Mouse (Mus musculus) kidney, embryonic 14.5 days (tissue): ENCODE measurements around the gene Man1c1. TPM values are rescaled to one million over a fixed set of nuclear protein-coding genes. Genes with fewer than 3 reads are reported as not detected.

Experiments
- ATAC-seq: fragments of 200-750 bp; cut with Nextera tagmentation; 2 replicates; pipeline ENCODE4 v1.8.0; 2017; ENCODE audit warnings: moderate number of reproducible peaks, mild to moderate bottlenecking, moderate TSS enrichment, moderate library complexity; ENCODE audit not compliant: low FRiP score, low TSS enrichment
- H3K27ac ChIP-seq: fragments of 300-500 bp; sonication (generic); 2 replicates; pipeline ENCODE4 v1.5.1; 2014; ENCODE audit warnings: low read depth, mild to moderate bottlenecking, low read length, moderate library complexity, mixed read lengths
- H3K27me3 ChIP-seq: fragments of 300-500 bp; sonication (generic); 2 replicates; pipeline ENCODE4 v1.6.1; 2014; ENCODE audit warnings: mild to moderate bottlenecking, low read length; ENCODE audit not compliant: control insufficient read depth, insufficient read depth
- H3K36me3 ChIP-seq: fragments of 300-500 bp; sonication (generic); 2 replicates; pipeline ENCODE4 v1.6.1; 2014; ENCODE audit warnings: low read length, mixed read lengths; ENCODE audit not compliant: control insufficient read depth, insufficient read depth
- H3K4me1 ChIP-seq: fragments of 300-500 bp; sonication (generic); 2 replicates; pipeline ENCODE4 v1.6.1; 2014; ENCODE audit warnings: low read length, mixed read lengths; ENCODE audit not compliant: control insufficient read depth, insufficient read depth
- H3K4me2 ChIP-seq: fragments of 300-500 bp; sonication (generic); replicated peaks from 2 replicates; pipeline ENCODE4 v1.6.1; 2014; ENCODE audit warnings: low read depth, mild to moderate bottlenecking, low read length
- H3K4me3 ChIP-seq: fragments of 300-500 bp; sonication (generic); 2 replicates; pipeline ENCODE4 v1.5.1; 2014; ENCODE audit warnings: mild to moderate bottlenecking, low read length
- H3K9ac ChIP-seq: fragments of 300-500 bp; sonication (generic); 2 replicates; pipeline ENCODE4 v1.6.1; 2014; ENCODE audit warnings: low read depth, mild to moderate bottlenecking, low read length, moderate library complexity
- H3K9me3 ChIP-seq: fragments of 300-500 bp; sonication (generic); 2 replicates; pipeline ENCODE4 v1.6.1; 2016; ENCODE audit warnings: low read length; ENCODE audit not compliant: control insufficient read depth
- WGBS: fragments of 180-500 bp; shearing (Covaris S2); extraction: QIAGEN DNeasy Blood & Tissue Kit; methylation state at CpG from one replicate; pipeline ENCODE4 v1.1.7; 2014; 5-methylcytosine and 5-hydroxymethylcytosine counted together
- polyA plus RNA-seq: library from polyadenylated mRNA; unstranded; fragments of >200 nt; fragmentation: Nextera tagmentation; extraction: Ambion mirVana; gene quantifications from 2 replicates; pipeline ENCODE4 v1.2.1, GENCODE M21; 2014

Gene Man1c1
- polyA plus RNA-seq, 1 experiment from 2014 or later: 5.3 TPM

- ATAC-seq: no peak
- Histone ChIP-seq H3K4me2 (no peak overlapping the region), H3K4me1 (peaks cover 9% of the 10 kb centered on the region), H3K27me3 (no peaks in the 10 kb centered on the region), H3K27ac (no peak overlapping the region), H3K9me3 (no peaks in the 10 kb centered on the region), H3K9ac (no peak overlapping the region), H3K36me3 (no peaks in the 10 kb centered on the region), H3K4me3 (no peak overlapping the region)
- 70% methylated on average over 10 of the region's 10 CpGs for WGBS
Observed at GRCm38 (mm10) chr4:134590227-134590926, 113.7 kb downstream of the Man1c1 start.

- Histone ChIP-seq H3K36me3 (no peaks in the 10 kb centered on the region), H3K27me3 (no peaks in the 10 kb centered on the region), H3K4me1 (peaks cover 9% of the 10 kb centered on the region), H3K27ac (no peak overlapping the region), H3K9me3 (no peaks in the 10 kb centered on the region), H3K9ac (no peak overlapping the region), H3K4me3 (no peak overlapping the region), H3K4me2 (no peak overlapping the region)
- 69% methylated on average over 9 of the region's 9 CpGs for WGBS
- ATAC-seq: no peak
Observed at GRCm38 (mm10) chr4:134589786-134590185, 114.3 kb downstream of the Man1c1 start.

- Histone ChIP-seq H3K27me3 (no peaks in the 10 kb centered on the region), H3K4me2 (no peak overlapping the region), H3K36me3 (no peaks in the 10 kb centered on the region), H3K9ac (no peak overlapping the region), H3K9me3 (no peaks in the 10 kb centered on the region), H3K4me3 (no peak overlapping the region), H3K4me1 (peaks cover 9% of the 10 kb centered on the region), H3K27ac (no peak overlapping the region)
- 94% methylated on average over 5 of the region's 5 CpGs for WGBS
- ATAC-seq: no peak
Observed at GRCm38 (mm10) chr4:134588951-134589350, 115.1 kb downstream of the Man1c1 start.

GRCm38 (mm10) chr4:134588287-134588686, 115.8 kb downstream of the Man1c1 start:
- no peak overlapping the region for H3K27ac ChIP-seq
- H3K4me3 ChIP-seq: no peak overlapping the region
- H3K9ac ChIP-seq: no peak overlapping the region
- H3K9me3 ChIP-seq: no peaks in the 10 kb centered on the region
- WGBS: 81% methylated on average over 9 of the region's 9 CpGs
- no peak overlapping the region for H3K4me2 ChIP-seq
- no peak for ATAC-seq
- no peaks in the 10 kb centered on the region for H3K36me3 ChIP-seq
- peaks cover 9% of the 10 kb centered on the region for H3K4me1 ChIP-seq
- H3K27me3 ChIP-seq: no peaks in the 10 kb centered on the region

- no peak overlapping the region for H3K4me3 ChIP-seq
- H3K27me3 ChIP-seq: no peaks in the 10 kb centered on the region
- H3K36me3 ChIP-seq: no peaks in the 10 kb centered on the region
- H3K9me3 ChIP-seq: no peaks in the 10 kb centered on the region
- H3K4me1 ChIP-seq: peaks cover 9% of the 10 kb centered on the region
- WGBS: 62% methylated on average over 11 of the region's 11 CpGs
- H3K9ac ChIP-seq: no peak overlapping the region
- no peak overlapping the region for H3K4me2 ChIP-seq
- ATAC-seq: 0 out of 2 replicates have a peak, but pooled peaks have one; percentile 33
- H3K27ac ChIP-seq: no peak overlapping the region
Observed at GRCm38 (mm10) chr4:134587636-134588197, 116.4 kb downstream of the Man1c1 start.

- no peaks in the 10 kb centered on the region for H3K36me3 ChIP-seq
- ATAC-seq: no peak
- H3K4me3 ChIP-seq: no peak overlapping the region
- no peak overlapping the region for H3K4me2 ChIP-seq
- H3K27me3 ChIP-seq: no peaks in the 10 kb centered on the region
- no peak overlapping the region for H3K9ac ChIP-seq
- H3K4me1 ChIP-seq: peaks cover 4% of the 10 kb centered on the region; the same call in 1 of the 2 replicates
- WGBS: 75% methylated on average over 1 of the region's 1 CpGs
- no peaks in the 10 kb centered on the region for H3K9me3 ChIP-seq
- no peak overlapping the region for H3K27ac ChIP-seq
Observed at GRCm38 (mm10) chr4:134586631-134587030, 117.5 kb downstream of the Man1c1 start.

GRCm38 (mm10) chr4:134586126-134586525, 118.0 kb downstream of the Man1c1 start:
- no peak overlapping the region for H3K4me3 ChIP-seq
- H3K9me3 ChIP-seq: no peaks in the 10 kb centered on the region
- no peaks in the 10 kb centered on the region for H3K27me3 ChIP-seq
- no peak overlapping the region for H3K9ac ChIP-seq
- H3K36me3 ChIP-seq: no peaks in the 10 kb centered on the region
- no peaks in the 10 kb centered on the region for H3K4me1 ChIP-seq
- no peak overlapping the region for H3K27ac ChIP-seq
- ATAC-seq: no peak
- no peak overlapping the region for H3K4me2 ChIP-seq
- WGBS: 89% methylated on average over 7 of the region's 7 CpGs

GRCm38 (mm10) chr4:134583513-134583912, 120.6 kb downstream of the Man1c1 start:
- no peaks in the 10 kb centered on the region for H3K36me3 ChIP-seq
- no peak overlapping the region for H3K27ac ChIP-seq
- peaks cover 15% of the 10 kb centered on the region; the same call in 1 of the 2 replicates for H3K4me1 ChIP-seq
- no peak overlapping the region for H3K4me3 ChIP-seq
- no peak overlapping the region for H3K4me2 ChIP-seq
- no peaks in the 10 kb centered on the region for H3K9me3 ChIP-seq
- whole genome bisulfite sequencing: 74% methylated on average over 3 of the region's 3 CpGs
- no peaks in the 10 kb centered on the region for H3K27me3 ChIP-seq
- ATAC-seq: no peak
- no peak overlapping the region for H3K9ac ChIP-seq

- Histone ChIP-seq H3K4me3 (no peak overlapping the region), H3K4me2 (no peak overlapping the region), H3K9ac (no peak overlapping the region), H3K9me3 (no peaks in the 10 kb centered on the region), H3K27ac (no peak overlapping the region), H3K36me3 (no peaks in the 10 kb centered on the region), H3K4me1 (peaks cover 18% of the 10 kb centered on the region; the same call in 1 of the 2 replicates), H3K27me3 (no peaks in the 10 kb centered on the region)
- no peak for ATAC-seq
- WGBS: 64% methylated on average over 8 of the region's 8 CpGs
Observed at GRCm38 (mm10) chr4:134581365-134581764, 122.7 kb downstream of the Man1c1 start.
